Mouse (Mus musculus): Measurements from ENCODE around the gene Nucb1. TPM values are rescaled to one million over a fixed set of nuclear protein-coding genes. Genes with fewer than 3 reads are reported as not detected.
"Not testable (repeated sequence)": the region's sequence is repeated elsewhere in the genome, so short reads cannot be mapped to it uniquely, and the experiment has no call there.

Gene Nucb1
- polyA plus RNA-seq, 1 experiment: 447 TPM

- Histone ChIP-seq H3K4me3 (ENCODE audit: insufficient read depth, low read length) (no peak overlapping the region), H3K4me1 (ENCODE audit: control insufficient read depth, insufficient read depth, low read length) (no peaks in the 10 kb centered on the region), H3K27ac (ENCODE audit: insufficient read depth, low read length) (no peak overlapping the region)
- no peak for TF ChIP-seq CTCF (IDR thresholded peaks at IDR 0.05; ENCODE audit: borderline replicate concordance, insufficient read depth, low read length)
- TF ChIP-seq POLR2A (IDR thresholded peaks at IDR 0.05; ENCODE audit: low read depth, low read length): no peak
These were observed 28.0 kb downstream of the Nucb1 start for GRCm38 (mm10) chr7:45482166-45482565.

DNA sequence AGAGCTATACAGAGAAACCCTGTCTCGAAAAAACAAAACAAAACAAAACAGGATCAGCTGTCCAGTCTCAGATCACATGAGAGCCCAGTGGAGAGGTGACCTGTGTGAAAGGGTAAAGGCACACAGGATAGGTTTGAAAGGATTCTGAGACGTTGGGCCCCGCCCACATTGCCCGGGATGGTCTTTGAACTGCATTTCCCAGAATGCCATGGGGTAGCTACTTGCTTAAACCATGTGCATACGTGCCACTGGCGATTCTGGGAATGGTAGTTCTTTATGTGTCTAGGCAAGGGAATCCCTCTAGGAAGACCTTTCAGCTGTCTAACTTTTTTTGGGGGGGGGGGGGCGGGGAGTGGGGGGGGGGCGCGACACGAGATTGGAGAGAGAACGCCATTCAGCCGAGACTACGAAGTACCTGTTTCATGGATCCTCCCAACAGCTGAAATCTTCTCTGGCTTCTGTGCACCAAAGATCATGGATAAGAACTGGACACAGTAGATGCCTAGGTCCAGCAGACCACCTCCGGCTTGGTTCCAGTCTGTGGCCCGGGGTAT lies 28.8 kb downstream of the Nucb1 start, which contains the start of gene Tulp2:
TSS of gene Tulp2 (plus strand) at position 504 of the 554 bp plus-strand sequence.
- no peak within 1 kb of the TSS for H3K4me3 ChIP-seq (ENCODE audit: insufficient read depth, low read length)
- H3K27ac ChIP-seq (ENCODE audit: insufficient read depth, low read length): no peak within 1 kb of the TSS
- no peaks in the 10 kb centered on the region for H3K4me1 ChIP-seq (ENCODE audit: control insufficient read depth, insufficient read depth, low read length)
- no peak for TF ChIP-seq CTCF (IDR thresholded peaks at IDR 0.05; ENCODE audit: borderline replicate concordance, insufficient read depth, low read length)
- TF ChIP-seq POLR2A (IDR thresholded peaks at IDR 0.05; ENCODE audit: low read depth, low read length): no peak

GRCm38 (mm10) chr7:45480310-45480709 lies 29.9 kb downstream of the Nucb1 start:
- not testable (repeated sequence) for H3K4me1 ChIP-seq (ENCODE audit: control insufficient read depth, insufficient read depth, low read length); H3K4me3 ChIP-seq (ENCODE audit: insufficient read depth, low read length); H3K27ac ChIP-seq (ENCODE audit: insufficient read depth, low read length)

DNA sequence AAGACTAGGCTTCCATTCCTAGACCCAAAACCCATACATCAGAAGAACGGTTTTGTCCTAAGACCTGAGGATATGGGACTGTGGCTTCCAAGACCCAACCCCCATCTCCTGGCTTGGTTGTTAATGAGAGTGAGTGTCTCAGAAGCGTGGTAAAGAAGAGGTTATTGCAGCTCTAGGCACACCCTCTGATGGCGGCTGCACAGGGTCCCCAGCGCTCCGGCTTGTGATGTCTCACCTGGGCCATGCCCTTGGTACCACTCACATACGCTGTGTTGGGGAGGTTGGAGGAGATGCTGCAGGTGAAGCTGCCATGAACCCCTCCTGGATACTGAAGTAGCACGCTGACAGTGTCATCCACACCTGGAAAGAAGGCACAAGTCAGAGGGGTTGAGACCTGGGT lies 31.4 kb downstream of the Nucb1 start:
- TF ChIP-seq POLR2A (IDR thresholded peaks at IDR 0.05; ENCODE audit: low read depth, low read length) (no peak), CTCF (IDR thresholded peaks at IDR 0.05; ENCODE audit: borderline replicate concordance, insufficient read depth, low read length) (no peak)
- H3K27ac ChIP-seq (ENCODE audit: insufficient read depth, low read length): no peak overlapping the region
- H3K4me3 ChIP-seq (ENCODE audit: insufficient read depth, low read length): no peak overlapping the region
- no peaks in the 10 kb centered on the region for H3K4me1 ChIP-seq (ENCODE audit: control insufficient read depth, insufficient read depth, low read length)

DNA sequence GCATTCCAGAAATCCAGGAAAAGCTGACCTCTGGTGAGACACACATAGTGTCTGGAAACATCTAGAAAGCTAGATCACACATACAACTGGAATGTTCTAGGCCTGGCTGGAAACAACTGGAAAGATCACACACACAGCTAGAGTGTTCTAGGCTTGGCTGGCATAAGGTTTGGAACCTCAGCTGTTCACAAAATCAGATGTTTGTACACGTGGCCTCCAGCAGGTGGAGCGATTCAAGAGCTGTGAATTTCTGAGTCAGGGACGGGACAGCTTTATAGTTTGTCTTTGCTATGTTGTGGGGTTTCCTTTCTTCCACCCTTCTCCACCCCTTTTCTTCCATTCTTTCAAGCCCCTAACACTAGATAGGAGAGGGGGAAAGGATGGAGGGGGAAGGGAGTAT lies 33.2 kb downstream of the Nucb1 start:
- Histone ChIP-seq H3K4me1 (ENCODE audit: control insufficient read depth, insufficient read depth, low read length) (no peaks in the 10 kb centered on the region), H3K27ac (ENCODE audit: insufficient read depth, low read length) (no peak overlapping the region), H3K4me3 (ENCODE audit: insufficient read depth, low read length) (no peak overlapping the region)
- TF ChIP-seq POLR2A (IDR thresholded peaks at IDR 0.05; ENCODE audit: low read depth, low read length) (no peak), CTCF (IDR thresholded peaks at IDR 0.05; ENCODE audit: borderline replicate concordance, insufficient read depth, low read length) (peak; percentile 29; the same call in 1 of the 2 replicates)

- no peak overlapping the region for H3K4me3 ChIP-seq (ENCODE audit: insufficient read depth, low read length)
- no peaks in the 10 kb centered on the region for H3K4me1 ChIP-seq (ENCODE audit: control insufficient read depth, insufficient read depth, low read length)
- TF ChIP-seq CTCF (IDR thresholded peaks at IDR 0.05; ENCODE audit: borderline replicate concordance, insufficient read depth, low read length) (no peak), POLR2A (IDR thresholded peaks at IDR 0.05; ENCODE audit: low read depth, low read length) (no peak)
- H3K27ac ChIP-seq (ENCODE audit: insufficient read depth, low read length): no peak overlapping the region
These were observed 33.8 kb downstream of the Nucb1 start for GRCm38 (mm10) chr7:45476453-45476852.

DNA sequence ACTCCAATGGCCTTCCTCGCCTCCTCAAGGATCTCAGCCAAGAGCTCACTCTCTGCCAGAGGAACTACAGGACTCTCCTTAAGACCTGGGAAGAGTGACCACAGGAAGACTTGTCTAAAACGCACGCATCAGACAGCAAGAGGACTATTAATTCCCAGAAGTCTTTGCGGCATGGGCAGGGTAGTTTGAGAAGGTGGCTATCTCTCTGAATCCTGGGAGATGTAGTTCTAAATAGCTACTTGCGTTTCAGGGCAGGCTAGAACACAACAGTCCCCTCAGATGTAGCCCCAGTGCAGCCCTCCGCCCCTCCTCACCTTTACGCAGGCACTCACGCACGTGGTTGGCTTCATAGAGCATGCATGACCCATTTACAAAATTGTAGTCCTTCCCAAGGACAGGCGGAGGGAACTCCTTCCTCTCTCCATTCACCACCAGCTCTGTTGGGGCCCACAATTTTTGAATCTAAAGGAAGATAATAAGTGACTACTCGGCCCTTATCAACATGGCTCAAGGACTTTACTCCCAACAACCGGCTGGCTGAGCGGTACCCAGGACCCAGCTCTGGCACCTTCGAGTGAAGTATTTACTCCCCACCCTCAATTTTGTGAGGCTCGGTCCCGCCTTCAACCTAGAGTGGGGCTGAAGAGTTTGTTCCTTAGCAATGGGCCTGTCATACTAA lies 34.8 kb downstream of the Nucb1 start:
- Histone ChIP-seq H3K4me1 (ENCODE audit: control insufficient read depth, insufficient read depth, low read length) (no peaks in the 10 kb centered on the region), H3K4me3 (ENCODE audit: insufficient read depth, low read length) (no peak overlapping the region), H3K27ac (ENCODE audit: insufficient read depth, low read length) (no peak overlapping the region)
- TF ChIP-seq POLR2A (IDR thresholded peaks at IDR 0.05; ENCODE audit: low read depth, low read length) (peak; percentile 49; the same call in 1 of the 2 replicates), CTCF (IDR thresholded peaks at IDR 0.05; ENCODE audit: borderline replicate concordance, insufficient read depth, low read length) (no peak)

DNA sequence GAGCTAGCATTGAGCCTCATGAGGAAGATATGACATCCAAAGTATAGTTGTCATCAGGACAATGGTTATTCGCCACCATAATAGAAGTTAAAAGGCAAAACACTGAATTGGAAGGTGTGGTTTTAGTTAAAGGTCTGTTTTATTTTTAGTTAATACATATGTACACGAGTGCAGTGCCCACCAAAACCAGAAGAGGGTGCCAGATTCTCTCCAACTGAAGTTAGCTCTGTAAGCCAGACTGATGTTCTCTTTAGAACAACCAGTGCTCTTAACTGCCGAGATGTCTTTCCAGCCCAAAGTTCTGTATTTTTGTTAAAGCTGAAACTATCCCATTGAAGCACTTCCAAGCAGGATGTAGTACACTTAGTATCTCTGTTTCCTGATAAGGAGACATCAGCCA lies 39.3 kb downstream of the Nucb1 start:
- H3K4me3 ChIP-seq (ENCODE audit: insufficient read depth, low read length): no peak overlapping the region
- TF ChIP-seq POLR2A (IDR thresholded peaks at IDR 0.05; ENCODE audit: low read depth, low read length) (no peak), CTCF (IDR thresholded peaks at IDR 0.05; ENCODE audit: borderline replicate concordance, insufficient read depth, low read length) (no peak)
- H3K4me1 ChIP-seq (ENCODE audit: control insufficient read depth, insufficient read depth, low read length): no peaks in the 10 kb centered on the region
- no peak overlapping the region for H3K27ac ChIP-seq (ENCODE audit: insufficient read depth, low read length)

GRCm38 (mm10) chr7:45467090-45467670 lies 43.0 kb downstream of the Nucb1 start:
- peaks cover 7% of the 10 kb centered on the region for H3K4me1 ChIP-seq (ENCODE audit: control insufficient read depth, insufficient read depth, low read length)
- TF ChIP-seq POLR2A (IDR thresholded peaks at IDR 0.05; ENCODE audit: low read depth, low read length): no peak
- no peak for TF ChIP-seq CTCF (IDR thresholded peaks at IDR 0.05; ENCODE audit: borderline replicate concordance, insufficient read depth, low read length)
- peak overlapping the region; percentile 25; the same call in 1 of the 2 replicates for H3K4me3 ChIP-seq (ENCODE audit: insufficient read depth, low read length)
- H3K27ac ChIP-seq (ENCODE audit: insufficient read depth, low read length): no peak overlapping the region
